Mouse (Mus musculus): ENCODE data around the gene Ggct. TPM values are rescaled to one million over a fixed set of nuclear protein-coding genes. Genes with fewer than 3 reads are reported as not detected.

Ggct gene
- polyA plus RNA-seq, 1 experiment from 2014 or later: 10.8 TPM

DNA sequence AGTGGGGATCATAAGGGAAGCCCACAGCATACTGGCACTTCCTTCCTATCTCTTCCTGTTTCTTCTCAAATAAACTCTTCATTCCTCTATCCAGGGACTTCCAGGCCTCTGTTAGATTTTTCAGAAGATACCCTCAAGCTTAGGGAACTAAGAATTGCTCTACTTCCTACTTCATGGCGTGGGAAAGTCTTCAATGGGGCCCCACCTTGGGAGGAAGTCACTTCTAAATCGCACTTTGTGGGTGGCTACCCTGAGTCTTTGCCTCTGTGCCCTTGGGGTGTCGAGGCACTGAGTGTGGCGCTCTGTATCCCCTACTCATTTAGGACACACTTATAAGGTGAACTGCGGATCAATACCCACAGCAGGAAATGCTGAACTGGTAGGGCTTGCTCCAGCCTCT lies 44.1 kb downstream of the Ggct start:
- no peak overlapping the region for H3K27ac ChIP-seq (ENCODE audit: low read length)
- WGBS: 76% methylated on average over 5 of the region's 5 CpGs
- H3K27me3 ChIP-seq (ENCODE audit: control insufficient read depth, insufficient read depth, low read length): 0 out of 2 replicates have a peak, but pooled peaks cover 3% of the 10 kb centered on the region
- H3K4me1 ChIP-seq (ENCODE audit: control insufficient read depth, insufficient read depth, low read length): no peaks in the 10 kb centered on the region
- no peak overlapping the region for H3K4me3 ChIP-seq (replicated peaks; ENCODE audit: low read length)
- no peaks in the 10 kb centered on the region for H3K36me3 ChIP-seq (ENCODE audit: control insufficient read depth, insufficient read depth, low read length)
- no peak for ATAC-seq (ENCODE audit: insufficient read depth, low FRiP score)
- no peaks in the 10 kb centered on the region for H3K9me3 ChIP-seq (replicated peaks; ENCODE audit: control insufficient read depth, low read length)
- no peak overlapping the region for H3K4me2 ChIP-seq (ENCODE audit: low read depth, low read length)
- H3K9ac ChIP-seq (ENCODE audit: low read length): no peak overlapping the region

GRCm38 (mm10) chr6:54946241-54946953 lies 46.4 kb downstream of the Ggct start:
- no peak overlapping the region for H3K9ac ChIP-seq (ENCODE audit: low read length)
- no peak for ATAC-seq (ENCODE audit: insufficient read depth, low FRiP score)
- no peak overlapping the region for H3K4me3 ChIP-seq (replicated peaks; ENCODE audit: low read length)
- H3K4me2 ChIP-seq (ENCODE audit: low read depth, low read length): no peak overlapping the region
- no peaks in the 10 kb centered on the region for H3K4me1 ChIP-seq (ENCODE audit: control insufficient read depth, insufficient read depth, low read length)
- WGBS: 60% methylated on average over 4 of the region's 4 CpGs
- H3K36me3 ChIP-seq (ENCODE audit: control insufficient read depth, insufficient read depth, low read length): no peaks in the 10 kb centered on the region
- H3K27me3 ChIP-seq (ENCODE audit: control insufficient read depth, insufficient read depth, low read length): 0 out of 2 replicates have a peak, but pooled peaks cover 3% of the 10 kb centered on the region
- H3K27ac ChIP-seq (ENCODE audit: low read length): no peak overlapping the region
- H3K9me3 ChIP-seq (replicated peaks; ENCODE audit: control insufficient read depth, low read length): no peaks in the 10 kb centered on the region

- no peak for ATAC-seq (ENCODE audit: insufficient read depth, low FRiP score)
- 77% methylated on average over 16 of the region's 16 CpGs for WGBS
Observed at GRCm38 (mm10) chr6:54944551-54944950, 48.2 kb downstream of the Ggct start.

GRCm38 (mm10) chr6:54943753-54944152 lies 49.0 kb downstream of the Ggct start:
- no peak overlapping the region for H3K4me2 ChIP-seq (ENCODE audit: low read depth, low read length)
- H3K36me3 ChIP-seq (ENCODE audit: control insufficient read depth, insufficient read depth, low read length): no peaks in the 10 kb centered on the region
- H3K4me3 ChIP-seq (replicated peaks; ENCODE audit: low read length): no peak overlapping the region
- H3K9ac ChIP-seq (ENCODE audit: low read length): no peak overlapping the region
- H3K27ac ChIP-seq (ENCODE audit: low read length): no peak overlapping the region
- H3K4me1 ChIP-seq (ENCODE audit: control insufficient read depth, insufficient read depth, low read length): peaks cover 4% of the 10 kb centered on the region
- no peaks in the 10 kb centered on the region for H3K9me3 ChIP-seq (replicated peaks; ENCODE audit: control insufficient read depth, low read length)
- H3K27me3 ChIP-seq (ENCODE audit: control insufficient read depth, insufficient read depth, low read length): 0 out of 2 replicates have a peak, but pooled peaks cover 3% of the 10 kb centered on the region
- no peak for ATAC-seq (ENCODE audit: insufficient read depth, low FRiP score)
- 52% methylated on average over 24 of the region's 24 CpGs for WGBS

More at GRCm38 (mm10) chr6:54944551-54944950, 48.2 kb downstream of the Ggct start:
- 0 out of 2 replicates have a peak, but pooled peaks cover 3% of the 10 kb centered on the region for H3K27me3 ChIP-seq (ENCODE audit: control insufficient read depth, insufficient read depth, low read length)
- no peaks in the 10 kb centered on the region for H3K36me3 ChIP-seq (ENCODE audit: control insufficient read depth, insufficient read depth, low read length)
- H3K9me3 ChIP-seq (replicated peaks; ENCODE audit: control insufficient read depth, low read length): no peaks in the 10 kb centered on the region
- H3K9ac ChIP-seq (ENCODE audit: low read length): no peak overlapping the region
- H3K27ac ChIP-seq (ENCODE audit: low read length): no peak overlapping the region
- H3K4me1 ChIP-seq (ENCODE audit: control insufficient read depth, insufficient read depth, low read length): peaks cover 4% of the 10 kb centered on the region
- no peak overlapping the region for H3K4me2 ChIP-seq (ENCODE audit: low read depth, low read length)
- H3K4me3 ChIP-seq (replicated peaks; ENCODE audit: low read length): no peak overlapping the region

- 73% methylated on average over 16 of the region's 16 CpGs for WGBS
- H3K4me2 ChIP-seq (ENCODE audit: low read depth, low read length): no peak overlapping the region
- no peak overlapping the region for H3K9ac ChIP-seq (ENCODE audit: low read length)
- 0 out of 2 replicates have a peak, but pooled peaks cover 3% of the 10 kb centered on the region for H3K27me3 ChIP-seq (ENCODE audit: control insufficient read depth, insufficient read depth, low read length)
- no peak overlapping the region for H3K27ac ChIP-seq (ENCODE audit: low read length)
- ATAC-seq (ENCODE audit: insufficient read depth, low FRiP score): no peak
- H3K36me3 ChIP-seq (ENCODE audit: control insufficient read depth, insufficient read depth, low read length): no peaks in the 10 kb centered on the region
- peaks cover 4% of the 10 kb centered on the region for H3K4me1 ChIP-seq (ENCODE audit: control insufficient read depth, insufficient read depth, low read length)
- no peaks in the 10 kb centered on the region for H3K9me3 ChIP-seq (replicated peaks; ENCODE audit: control insufficient read depth, low read length)
- H3K4me3 ChIP-seq (replicated peaks; ENCODE audit: low read length): no peak overlapping the region
Observed at GRCm38 (mm10) chr6:54943292-54943691, 49.5 kb downstream of the Ggct start.

GRCm38 (mm10) chr6:54941149-54941548 lies 51.6 kb downstream of the Ggct start:
- Histone ChIP-seq H3K4me2 (ENCODE audit: low read depth, low read length) (no peak overlapping the region), H3K27ac (ENCODE audit: low read length) (no peak overlapping the region), H3K9ac (ENCODE audit: low read length) (no peak overlapping the region), H3K27me3 (ENCODE audit: control insufficient read depth, insufficient read depth, low read length) (0 out of 2 replicates have a peak, but pooled peaks cover 3% of the 10 kb centered on the region), H3K9me3 (replicated peaks; ENCODE audit: control insufficient read depth, low read length) (no peaks in the 10 kb centered on the region), H3K4me1 (ENCODE audit: control insufficient read depth, insufficient read depth, low read length) (peaks cover 4% of the 10 kb centered on the region), H3K36me3 (ENCODE audit: control insufficient read depth, insufficient read depth, low read length) (no peaks in the 10 kb centered on the region), H3K4me3 (replicated peaks; ENCODE audit: low read length) (no peak overlapping the region)
- 92% methylated on average over 6 of the region's 6 CpGs for WGBS
- no peak for ATAC-seq (ENCODE audit: insufficient read depth, low FRiP score)

DNA sequence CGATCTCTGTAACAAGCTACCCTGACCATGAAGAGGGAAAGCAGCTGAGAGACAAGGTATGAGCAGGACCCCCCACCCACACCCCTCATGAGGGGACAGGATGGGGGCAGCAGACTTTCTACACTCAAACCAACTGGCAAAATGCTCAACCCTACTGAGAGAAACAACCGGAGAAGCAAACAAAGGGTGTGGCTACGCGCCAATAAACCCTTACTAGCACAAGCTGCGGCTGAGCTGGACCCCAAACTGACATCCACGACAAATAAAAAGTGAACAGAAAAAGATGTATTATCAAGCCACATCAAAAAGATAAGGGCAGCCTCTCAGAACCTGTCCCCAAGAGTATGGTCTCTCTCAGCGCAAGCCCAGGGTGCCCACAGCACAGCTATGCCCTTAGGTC lies 52.6 kb downstream of the Ggct start:
- no peak overlapping the region for H3K27ac ChIP-seq (ENCODE audit: low read length)
- 0 out of 2 replicates have a peak, but pooled peaks cover 3% of the 10 kb centered on the region for H3K27me3 ChIP-seq (ENCODE audit: control insufficient read depth, insufficient read depth, low read length)
- no peak overlapping the region for H3K9ac ChIP-seq (ENCODE audit: low read length)
- H3K36me3 ChIP-seq (ENCODE audit: control insufficient read depth, insufficient read depth, low read length): no peaks in the 10 kb centered on the region
- ATAC-seq (ENCODE audit: insufficient read depth, low FRiP score): no peak
- H3K4me1 ChIP-seq (ENCODE audit: control insufficient read depth, insufficient read depth, low read length): peaks cover 4% of the 10 kb centered on the region
- no peaks in the 10 kb centered on the region for H3K9me3 ChIP-seq (replicated peaks; ENCODE audit: control insufficient read depth, low read length)
- 71% methylated on average over 7 of the region's 7 CpGs for WGBS
- no peak overlapping the region for H3K4me3 ChIP-seq (replicated peaks; ENCODE audit: low read length)
- H3K4me2 ChIP-seq (ENCODE audit: low read depth, low read length): no peak overlapping the region

DNA sequence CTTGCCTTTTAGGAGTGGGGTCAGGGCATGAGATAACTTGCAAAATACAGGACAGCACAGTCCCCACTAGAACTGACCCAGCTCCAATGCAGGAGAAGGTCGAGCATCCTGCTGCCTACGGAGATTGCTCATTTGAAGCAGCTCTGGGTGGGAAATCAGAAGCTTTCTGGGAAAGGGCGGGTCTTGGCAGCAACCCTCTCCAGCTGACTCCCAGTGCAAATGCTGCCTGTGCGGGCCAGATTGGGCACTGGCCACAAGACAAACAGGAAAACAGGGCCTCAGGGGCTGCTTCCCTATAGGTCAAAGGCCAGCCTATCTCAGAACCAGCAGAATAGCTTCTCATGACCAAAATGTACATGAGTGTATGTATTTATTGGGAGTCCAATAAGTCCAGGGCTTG lies 53.1 kb downstream of the Ggct start:
- H3K4me1 ChIP-seq (ENCODE audit: control insufficient read depth, insufficient read depth, low read length): peaks cover 4% of the 10 kb centered on the region
- WGBS: 62% methylated on average over 4 of the region's 4 CpGs
- no peaks in the 10 kb centered on the region for H3K9me3 ChIP-seq (replicated peaks; ENCODE audit: control insufficient read depth, low read length)
- H3K9ac ChIP-seq (ENCODE audit: low read length): no peak overlapping the region
- no peak overlapping the region for H3K4me3 ChIP-seq (replicated peaks; ENCODE audit: low read length)
- no peaks in the 10 kb centered on the region for H3K36me3 ChIP-seq (ENCODE audit: control insufficient read depth, insufficient read depth, low read length)
- no peak overlapping the region for H3K27ac ChIP-seq (ENCODE audit: low read length)
- H3K27me3 ChIP-seq (ENCODE audit: control insufficient read depth, insufficient read depth, low read length): 0 out of 2 replicates have a peak, but pooled peaks cover 3% of the 10 kb centered on the region
- ATAC-seq (ENCODE audit: insufficient read depth, low FRiP score): 0 out of 2 replicates have a peak, but pooled peaks have one; percentile 23
- no peak overlapping the region for H3K4me2 ChIP-seq (ENCODE audit: low read depth, low read length)

GRCm38 (mm10) chr6:54936496-54936895 lies 56.3 kb downstream of the Ggct start:
- H3K9ac ChIP-seq (ENCODE audit: low read length): no peak overlapping the region
- no peak overlapping the region for H3K4me2 ChIP-seq (ENCODE audit: low read depth, low read length)
- 65% methylated on average over 2 of the region's 2 CpGs for WGBS
- no peak overlapping the region for H3K4me3 ChIP-seq (replicated peaks; ENCODE audit: low read length)
- no peaks in the 10 kb centered on the region for H3K36me3 ChIP-seq (ENCODE audit: control insufficient read depth, insufficient read depth, low read length)
- no peak for ATAC-seq (ENCODE audit: insufficient read depth, low FRiP score)
- H3K27me3 ChIP-seq (ENCODE audit: control insufficient read depth, insufficient read depth, low read length): no peaks in the 10 kb centered on the region
- peaks cover 4% of the 10 kb centered on the region for H3K4me1 ChIP-seq (ENCODE audit: control insufficient read depth, insufficient read depth, low read length)
- no peak overlapping the region for H3K27ac ChIP-seq (ENCODE audit: low read length)
- H3K9me3 ChIP-seq (replicated peaks; ENCODE audit: control insufficient read depth, low read length): no peaks in the 10 kb centered on the region
